Mouse (Mus musculus) NIH3T3 (cell line): ENCODE results near the gene Gm45799.
A peak's percentile ranks its signal among the peaks of the same experiment; 100 is the strongest.

Source experiments
- DNase-seq: peaks from one replicate; pipeline ENCODE4 v3.0.0-alpha.2; 2012; ENCODE audit warnings: low read depth

Gm45799 gene

DNA sequence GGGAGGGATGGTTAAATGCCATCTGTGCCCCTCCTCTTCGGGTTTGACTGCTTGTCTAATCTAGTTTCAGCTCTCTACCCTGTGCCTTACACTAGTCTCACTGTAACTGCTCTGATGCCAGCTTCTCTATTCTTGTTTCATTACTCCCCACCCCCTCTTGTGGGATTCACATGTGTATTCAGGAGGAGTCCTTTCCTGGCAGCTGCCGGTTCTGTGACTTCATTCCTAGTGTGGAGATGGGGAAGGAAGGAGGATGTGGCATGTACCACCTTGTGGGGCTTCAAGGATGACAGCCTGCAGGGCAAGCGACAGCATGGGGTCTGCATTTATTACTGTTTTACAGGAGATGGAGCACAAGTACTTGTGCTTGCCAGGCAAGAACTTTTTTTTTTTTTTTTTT, 1.6 kb downstream of the Gm45799 start:
- DNase-seq = peak; percentile 15

DNA sequence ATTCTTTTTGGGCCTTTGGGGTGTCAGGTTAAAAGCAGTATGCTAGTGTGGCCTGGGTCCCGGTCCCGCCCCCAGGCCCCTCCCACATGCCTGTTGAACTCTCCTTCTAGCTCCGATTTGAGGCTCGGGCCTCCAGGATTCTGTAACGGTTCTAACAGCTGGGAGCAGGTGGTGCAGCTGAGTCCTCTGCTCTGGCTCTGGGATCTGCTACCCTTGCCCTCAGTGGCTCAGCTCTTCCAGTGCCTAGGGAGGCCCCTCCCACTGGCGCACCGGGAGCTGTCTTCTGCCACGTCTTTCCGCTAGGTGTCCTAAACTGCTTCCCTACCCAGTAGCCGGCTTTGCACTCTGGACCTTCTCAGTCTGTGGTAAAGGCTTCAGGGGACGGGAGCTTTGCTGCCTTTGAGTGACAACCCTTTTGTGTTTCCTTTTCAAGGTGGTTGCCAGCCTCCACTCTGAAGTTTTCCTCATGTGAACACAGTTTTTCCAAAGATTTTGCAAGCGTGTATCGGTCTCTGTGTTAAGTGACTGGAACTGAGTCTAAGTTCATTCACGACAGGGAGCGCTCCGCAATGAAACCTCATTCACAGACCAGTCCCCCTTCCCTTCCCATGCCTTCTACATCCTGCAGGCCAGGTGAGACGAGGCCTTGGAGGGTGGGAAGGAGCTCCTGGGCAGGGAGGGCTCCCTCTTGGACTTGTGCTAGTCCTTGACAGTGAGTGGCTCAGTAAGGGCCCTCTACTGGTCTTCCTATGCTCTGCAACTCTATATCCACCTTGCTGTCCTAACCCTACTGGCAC, 10.5 kb downstream of the Gm45799 start, which contains the start of gene Dnhd1:
Dnhd1 (plus strand) TSS at position 189 of the 797 bp plus-strand sequence.
- DNase-seq = peak; percentile 80

DNA sequence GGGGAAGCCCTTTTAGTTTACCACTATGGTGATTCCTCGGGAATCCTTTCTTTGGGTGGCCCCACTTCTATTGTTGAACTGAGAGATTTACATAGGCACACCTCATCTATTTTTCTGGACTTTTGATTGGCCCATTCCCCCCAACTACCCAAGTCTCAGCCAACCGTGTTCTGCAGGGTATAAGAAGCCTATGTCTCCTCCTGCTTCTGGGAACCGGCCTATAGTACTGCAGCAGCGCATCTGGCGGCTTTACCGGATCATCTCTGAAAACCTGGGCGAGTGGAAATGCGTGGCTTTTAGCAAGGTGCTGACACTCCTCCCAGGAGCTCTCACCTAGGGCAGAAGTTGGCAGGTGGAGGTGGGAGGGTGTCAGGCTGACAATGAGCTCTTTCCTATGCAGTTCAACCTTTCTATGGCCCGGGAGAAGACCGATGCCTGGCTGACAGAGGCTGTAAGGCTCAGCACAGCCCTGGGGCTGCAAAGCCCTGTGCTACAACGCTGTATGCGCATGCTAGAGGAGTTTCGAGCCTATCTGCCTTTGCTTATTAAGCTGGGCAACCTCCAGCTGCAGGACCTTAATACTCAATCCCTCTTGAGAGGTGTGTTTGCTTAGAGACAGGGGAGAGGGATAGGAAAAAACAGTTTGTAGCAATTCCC, 45.3 kb downstream of the Gm45799 start:
- no peak for DNase-seq

DNA sequence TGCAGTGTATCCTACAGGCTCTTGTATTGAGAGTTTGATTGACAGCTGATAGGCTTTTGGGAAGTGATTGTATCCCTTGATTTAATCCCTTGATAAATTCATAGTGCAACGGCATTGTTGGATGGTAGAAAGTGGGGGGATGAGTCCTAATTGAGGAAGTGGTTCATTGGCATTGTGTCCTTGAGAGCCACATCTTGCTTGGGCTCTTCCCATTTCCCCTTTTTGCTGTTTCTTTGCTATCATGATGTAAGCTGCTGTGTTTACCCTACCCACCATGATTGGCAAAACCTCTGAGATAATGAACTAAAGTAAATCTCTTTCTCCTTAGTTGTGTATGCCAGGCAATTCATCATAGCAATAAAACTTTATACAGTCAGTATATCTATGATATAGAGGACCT, 50.5 kb downstream of the Gm45799 start:
- no peak for DNase-seq

DNA sequence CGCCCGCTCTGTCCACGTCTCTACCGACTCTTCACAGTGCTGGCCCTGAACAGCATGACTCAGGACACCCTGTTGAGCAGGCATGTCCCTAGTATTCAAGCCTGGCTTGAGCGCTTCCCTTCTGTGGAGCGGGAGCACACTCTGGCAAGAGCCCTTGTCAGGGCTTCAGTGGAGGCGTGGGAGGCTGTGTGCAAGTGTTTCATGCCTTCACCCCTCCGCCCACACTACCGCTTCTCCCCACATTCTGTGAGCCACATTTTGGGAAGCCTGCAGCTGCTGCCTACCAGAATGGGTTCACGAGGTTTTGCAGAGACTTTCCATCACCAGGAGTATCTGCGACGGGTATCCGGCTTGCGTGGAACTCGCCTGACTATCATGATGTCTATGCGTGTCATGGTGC, 62.8 kb downstream of the Gm45799 start:
- DNase-seq = no peak

DNA sequence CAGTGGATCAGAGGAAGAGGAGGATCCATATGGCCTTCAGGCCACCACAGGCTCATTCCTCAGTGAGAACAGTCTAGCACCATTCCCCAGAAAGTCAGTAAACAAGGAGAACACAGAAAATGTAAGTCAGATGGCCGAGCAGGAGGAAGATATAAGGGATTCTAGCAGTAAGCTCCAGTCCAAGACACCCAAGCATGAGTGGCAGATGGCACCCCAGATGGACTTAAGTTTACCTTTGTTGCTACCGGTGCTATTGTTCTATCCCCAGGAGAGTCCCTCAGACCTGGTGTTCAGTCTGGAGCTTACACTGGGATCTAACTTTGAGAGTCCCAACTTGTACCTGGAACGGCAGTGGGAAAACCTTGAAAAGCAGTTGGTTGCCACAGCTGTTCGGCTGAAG, 63.5 kb downstream of the Gm45799 start:
- no peak for DNase-seq

DNA sequence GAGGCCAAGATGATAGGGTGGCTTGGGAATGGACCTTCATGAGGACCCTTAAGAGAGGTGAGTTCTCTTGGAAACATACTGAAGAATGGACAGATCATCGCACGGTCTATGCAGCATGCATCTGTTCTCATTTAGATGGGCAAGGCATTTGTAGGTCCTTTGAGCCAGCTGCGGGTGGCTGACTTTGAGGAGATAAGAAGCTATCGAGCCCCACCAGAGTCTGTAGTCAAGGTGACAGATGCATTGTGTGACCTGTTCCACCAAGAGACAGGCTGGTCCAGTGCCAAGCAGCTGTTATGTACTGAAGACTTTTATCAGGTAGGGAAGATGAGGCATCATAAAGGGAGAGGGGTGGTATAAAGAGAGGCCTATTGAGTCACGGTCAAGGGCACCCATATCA, 68.4 kb downstream of the Gm45799 start:
- no peak for DNase-seq

DNA sequence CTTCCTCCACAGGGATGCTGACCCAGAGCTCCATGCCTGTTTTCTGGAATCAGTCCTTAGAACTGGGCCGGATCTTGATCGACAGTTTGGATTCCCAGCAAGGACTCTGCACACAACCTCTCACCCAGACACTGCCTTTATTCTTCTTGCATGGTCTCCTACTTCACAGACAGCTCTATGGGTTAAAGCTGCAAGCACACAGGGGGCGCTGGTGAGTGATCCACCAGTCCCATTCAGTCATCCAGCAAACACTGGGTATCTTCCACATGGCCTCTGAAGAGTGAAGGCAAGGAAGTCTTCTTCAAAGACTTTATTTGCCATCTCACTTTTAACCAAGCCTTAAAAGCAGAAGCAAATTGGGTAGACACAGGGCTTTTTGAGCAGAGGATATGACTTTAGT, 75.0 kb downstream of the Gm45799 start:
- no peak for DNase-seq

DNA sequence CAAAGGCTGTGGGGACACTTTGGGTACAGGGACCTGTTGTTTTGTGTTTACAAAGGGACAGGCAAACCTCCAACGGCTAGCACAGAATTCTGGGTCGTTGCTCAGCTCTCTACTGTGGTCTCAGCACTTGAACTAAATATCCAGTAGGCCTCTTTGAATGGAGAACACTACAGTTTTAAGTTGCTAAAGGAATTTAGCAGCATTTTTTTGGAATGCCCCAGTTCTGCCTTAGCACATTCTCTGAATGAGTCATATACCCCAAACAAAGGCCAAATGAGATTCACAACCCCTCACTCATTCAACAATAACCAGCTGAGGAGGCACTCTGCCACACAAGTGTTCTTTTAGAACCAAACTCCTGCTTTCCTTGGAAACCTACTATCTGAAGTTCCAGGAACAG, 81.6 kb downstream of the Gm45799 start:
- peak; percentile 29 for DNase-seq

DNA sequence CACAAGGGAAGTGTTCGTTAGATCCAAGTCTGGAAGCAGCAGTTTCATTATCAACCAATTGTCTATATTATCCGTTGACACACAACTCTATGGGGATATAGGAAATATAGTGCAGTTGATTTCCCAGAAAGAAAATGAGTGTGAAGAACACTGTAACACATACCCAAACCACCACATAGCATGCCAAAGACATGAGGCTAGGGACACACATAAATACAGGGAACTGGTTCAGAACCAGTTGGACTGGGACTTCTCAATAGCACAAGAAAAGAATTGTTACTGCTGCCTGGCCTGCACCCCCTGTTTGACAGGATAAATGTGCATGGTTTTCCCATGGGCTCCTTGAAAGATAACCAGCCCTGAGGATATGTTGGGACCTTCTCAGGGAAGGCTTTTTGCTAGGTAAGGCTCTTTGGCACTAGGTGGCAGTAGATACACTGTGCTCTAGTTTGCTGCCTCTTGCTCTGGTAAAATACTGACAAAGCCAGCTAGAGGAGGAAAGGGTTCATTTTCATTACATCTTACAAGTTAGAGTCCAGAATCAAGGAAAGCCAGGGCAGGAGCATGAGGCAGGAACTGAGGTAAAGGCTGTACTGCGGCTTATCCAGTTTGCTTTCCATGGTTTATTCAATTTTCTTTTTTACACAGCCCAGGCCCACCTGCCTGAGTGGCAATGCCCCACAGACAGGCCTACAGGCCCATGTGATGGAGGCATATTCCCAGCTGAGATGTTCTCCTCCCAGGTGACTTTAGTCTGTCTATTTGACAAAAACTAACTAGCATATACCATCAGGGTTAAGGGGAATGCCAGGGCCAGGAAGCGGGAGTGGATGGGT, 86.0 kb downstream of the Gm45799 start:
- peak; percentile 81 for DNase-seq

DNA sequence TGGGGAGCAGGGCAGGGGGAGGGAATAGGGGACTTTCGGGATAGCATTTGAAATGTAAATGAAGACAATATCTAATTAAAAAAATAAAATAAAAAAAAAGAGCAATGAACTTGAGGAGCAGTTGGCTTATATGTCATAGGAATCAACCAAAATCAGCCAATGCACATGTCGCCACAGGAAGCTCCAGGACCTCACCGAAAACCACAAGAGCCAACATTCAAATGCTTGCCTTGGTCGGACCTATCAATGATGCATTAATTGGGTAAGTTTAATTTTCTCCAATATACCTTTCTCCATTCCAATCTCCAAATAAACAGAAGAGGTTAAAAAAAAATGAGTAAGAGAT, 86.6 kb downstream of the Gm45799 start:
- no peak for DNase-seq

DNA sequence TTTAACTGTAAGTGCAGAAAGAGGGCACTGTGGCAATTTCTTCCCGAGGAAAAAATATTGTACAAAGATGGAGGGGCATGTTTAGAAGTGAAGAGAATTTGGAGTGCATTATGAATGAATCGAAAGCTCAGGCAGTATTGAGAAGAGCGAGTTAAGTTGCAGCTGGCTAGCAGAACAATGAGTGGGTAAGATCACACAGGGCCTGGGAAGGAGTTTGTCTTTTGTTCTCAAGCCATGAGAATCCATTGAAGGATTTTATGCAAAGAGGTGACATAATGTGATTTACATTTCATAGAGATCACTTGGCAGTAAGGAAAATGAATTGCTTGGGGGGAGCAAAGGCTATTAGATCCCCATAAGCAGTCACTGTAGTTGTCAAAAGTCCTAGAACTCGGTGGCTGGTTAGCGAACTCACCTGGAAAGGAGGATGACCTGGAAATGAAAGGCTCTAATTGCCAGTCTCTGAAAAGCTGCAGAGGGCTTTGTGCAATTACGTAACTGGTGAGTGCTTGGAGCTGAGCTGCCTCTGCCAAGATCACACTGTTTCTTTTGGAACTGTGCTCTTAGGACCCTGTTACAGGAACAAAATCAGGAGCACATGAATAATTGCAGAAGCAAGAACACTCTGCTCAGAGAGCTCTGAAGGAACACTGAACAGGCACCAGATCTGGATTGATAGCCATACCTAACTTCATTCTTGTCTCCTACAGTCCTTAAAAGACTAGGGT, 88.5 kb downstream of the Gm45799 start:
- DNase-seq = peak; percentile 45

DNA sequence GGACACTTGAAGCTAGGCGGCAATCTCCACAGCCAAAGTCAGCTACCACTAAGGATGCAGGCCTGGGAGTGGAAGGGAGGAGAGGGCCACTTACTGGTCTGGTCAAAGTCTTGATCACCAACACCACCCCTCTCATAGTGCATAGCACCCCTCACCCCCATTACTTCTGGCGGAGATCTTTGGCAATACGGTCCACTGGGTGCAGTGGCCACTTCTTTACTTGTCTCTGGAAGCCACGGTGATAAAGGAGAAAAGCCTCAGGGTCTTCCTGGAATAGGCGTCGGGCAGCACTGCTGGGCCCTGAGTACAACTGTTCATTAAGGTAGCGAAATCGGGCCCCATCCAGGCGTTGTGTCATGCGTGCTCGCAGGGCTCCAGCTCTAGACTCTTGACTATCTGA, 93.5 kb downstream of the Gm45799 start:
- DNase-seq = no peak
